Mouse (Mus musculus): ENCODE measurements around the gene Rdh16f2. TPM values are rescaled to one million over a fixed set of nuclear protein-coding genes. Genes with fewer than 3 reads are reported as not detected.
"Not testable (repeated sequence)": the region's sequence is repeated elsewhere in the genome, so short reads cannot be mapped to it uniquely, and the experiment has no call there.

Rdh16f2 gene
- polyA plus RNA-seq, 1 experiment from 2014 or later = 0.19 TPM

DNA sequence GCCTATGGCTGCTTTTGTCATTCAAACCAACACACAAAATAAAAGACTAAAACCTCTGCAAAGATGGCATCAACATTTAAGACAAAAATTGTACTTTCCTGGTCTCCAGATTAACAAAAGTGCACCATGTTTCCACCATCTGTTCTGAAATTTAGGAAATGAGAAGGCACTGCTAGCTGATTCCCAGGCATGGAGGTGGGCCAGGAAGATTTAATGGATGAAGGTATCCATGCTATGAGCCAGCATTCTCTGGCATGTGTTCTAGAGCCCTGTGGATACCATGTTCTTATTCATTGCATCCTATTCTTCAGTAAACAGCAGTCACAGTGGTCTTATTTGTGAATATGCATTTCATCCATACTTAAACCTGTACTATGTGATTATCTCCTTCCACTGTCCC lies 9.9 kb upstream of the Rdh16f2 start:
- H3K27me3 ChIP-seq (replicated peaks) = no peaks in the 10 kb centered on the region
- no peaks in the 10 kb centered on the region for H3K36me3 ChIP-seq
- H3K4me1 ChIP-seq (replicated peaks) = no peaks in the 10 kb centered on the region
- no peak for ATAC-seq
- no peak overlapping the region for H3K27ac ChIP-seq
- H3K4me3 ChIP-seq (replicated peaks) = no peak overlapping the region
- H3K9me3 ChIP-seq = no peaks in the 10 kb centered on the region
- no peak overlapping the region for H3K4me2 ChIP-seq (replicated peaks)
- H3K9ac ChIP-seq = no peak overlapping the region

DNA sequence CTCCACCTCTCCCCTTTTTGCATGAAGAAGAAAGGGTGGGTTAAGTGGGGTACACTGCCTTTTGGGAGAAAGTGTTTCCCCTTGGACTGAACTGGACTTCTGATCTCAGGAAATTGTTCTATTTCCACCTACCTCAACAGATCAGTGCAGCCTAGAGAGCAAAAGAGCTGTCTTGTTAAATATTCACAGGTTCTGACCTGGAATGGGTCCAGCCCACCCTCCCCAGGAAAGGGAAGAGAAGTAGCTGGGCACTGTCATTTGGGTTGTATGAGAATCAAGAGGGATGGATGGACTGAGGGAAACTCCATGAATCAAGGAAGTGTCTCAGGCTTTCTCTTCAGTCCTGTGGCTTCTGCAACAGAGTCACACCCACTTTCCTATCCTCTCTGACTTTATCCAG lies 1.3 kb upstream of the Rdh16f2 start:
- ATAC-seq = no peak
- Histone ChIP-seq H3K27ac (no peak overlapping the region), H3K27me3 (replicated peaks) (no peaks in the 10 kb centered on the region), H3K9ac (no peak overlapping the region), H3K4me1 (replicated peaks) (no peaks in the 10 kb centered on the region), H3K36me3 (no peaks in the 10 kb centered on the region), H3K4me2 (replicated peaks) (no peak overlapping the region), H3K4me3 (replicated peaks) (no peak overlapping the region), H3K9me3 (no peaks in the 10 kb centered on the region)

DNA sequence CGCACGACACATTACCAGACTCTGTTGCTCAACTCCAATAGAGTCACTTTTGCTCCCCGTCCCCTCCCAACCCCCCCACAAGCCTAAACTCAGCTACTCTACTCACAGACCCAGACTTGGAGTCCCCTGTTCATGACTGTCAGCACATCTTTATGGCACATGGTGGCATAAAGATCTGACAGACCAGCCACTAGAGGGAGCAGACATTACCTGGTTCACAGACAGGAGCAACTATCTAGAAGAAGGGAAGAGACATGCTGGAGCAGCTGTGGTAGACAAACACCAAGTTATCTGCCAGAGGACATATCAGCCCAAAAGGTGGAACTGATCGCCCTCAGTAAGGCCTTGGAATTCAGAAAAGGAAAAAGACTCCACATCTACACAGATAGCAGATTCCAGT lies 6.2 kb downstream of the Rdh16f2 start:
- H3K9me3 ChIP-seq = no peaks in the 10 kb centered on the region
- no peaks in the 10 kb centered on the region for H3K4me1 ChIP-seq (replicated peaks)
- no peak overlapping the region for H3K27ac ChIP-seq
- no peaks in the 10 kb centered on the region for H3K27me3 ChIP-seq (replicated peaks)
- whole genome bisulfite sequencing = 72% methylated on average over 4 of the region's 4 CpGs
- no peak overlapping the region for H3K9ac ChIP-seq
- no peaks in the 10 kb centered on the region for H3K36me3 ChIP-seq
- H3K4me3 ChIP-seq (replicated peaks) = no peak overlapping the region
- H3K4me2 ChIP-seq (replicated peaks) = no peak overlapping the region
- ATAC-seq = no peak

DNA sequence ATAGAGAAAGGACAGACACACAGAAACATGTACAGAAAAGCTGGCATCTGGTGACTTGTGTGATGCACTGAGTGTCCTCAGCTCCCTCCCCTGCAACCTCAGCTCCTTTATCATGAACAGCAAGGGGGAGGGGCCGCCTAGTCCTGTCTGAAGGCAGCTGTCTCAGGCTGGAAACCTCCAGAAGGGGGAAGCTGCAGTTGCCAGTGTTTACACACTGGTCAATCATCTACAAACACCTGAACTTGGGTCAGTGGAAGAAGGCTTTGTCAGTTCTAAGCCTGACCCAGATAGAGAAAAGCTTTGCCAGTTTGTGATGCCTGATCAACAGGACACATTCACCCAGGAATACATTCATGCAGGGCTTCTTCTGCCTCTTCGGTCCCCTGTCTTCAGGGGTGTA lies 11.4 kb downstream of the Rdh16f2 start:
- 29% methylated on average over 2 of the region's 2 CpGs for WGBS
- no peaks in the 10 kb centered on the region for H3K27me3 ChIP-seq (replicated peaks)
- peaks cover 10% of the 10 kb centered on the region; the same call in 1 of the 2 replicates for H3K4me1 ChIP-seq (replicated peaks)
- H3K27ac ChIP-seq = peak overlapping the region; percentile 72
- H3K9me3 ChIP-seq = no peaks in the 10 kb centered on the region
- ATAC-seq = peak; percentile 90
- peak overlapping the region; percentile 45 for H3K4me2 ChIP-seq (replicated peaks)
- no peaks in the 10 kb centered on the region for H3K36me3 ChIP-seq
- no peak overlapping the region for H3K9ac ChIP-seq
- no peak overlapping the region for H3K4me3 ChIP-seq (replicated peaks)

DNA sequence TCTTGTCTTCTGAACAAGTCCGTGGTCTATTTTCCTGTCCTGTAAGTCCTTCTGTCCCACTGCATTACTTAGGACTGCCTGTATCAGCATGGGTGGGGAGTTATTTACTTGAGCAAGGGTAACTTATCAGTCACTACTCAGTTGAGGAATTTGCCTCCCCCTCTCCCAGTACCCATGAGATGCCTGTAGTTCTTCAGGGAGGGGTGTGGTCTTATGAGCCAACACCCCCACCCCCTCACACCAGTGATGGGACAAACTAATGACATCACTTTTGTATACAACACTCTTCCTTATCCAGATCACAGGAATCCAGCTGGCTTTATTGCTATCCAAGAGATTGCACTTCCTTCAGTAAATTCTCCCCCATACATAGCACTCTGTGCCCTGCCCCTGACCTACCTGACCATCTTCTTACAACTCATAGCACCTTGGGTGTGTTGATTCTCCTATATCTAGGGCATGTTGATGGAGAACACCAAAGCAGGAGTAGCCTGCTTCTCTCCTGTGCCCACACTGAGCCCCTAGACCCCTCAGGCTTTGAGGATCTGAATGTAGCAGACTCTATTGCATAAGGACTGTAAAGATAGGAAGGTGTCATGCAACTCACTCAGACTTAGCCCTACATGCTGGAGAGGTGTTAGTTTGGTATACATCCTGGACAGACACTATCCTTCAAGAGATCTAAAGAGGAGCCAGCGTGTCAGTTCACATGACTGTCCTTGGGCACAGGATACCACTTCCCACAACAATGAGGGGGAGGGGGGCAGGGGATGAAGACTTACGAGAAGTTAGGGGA lies 12.2 kb downstream of the Rdh16f2 start:
- Histone ChIP-seq H3K36me3 (no peaks in the 10 kb centered on the region), H3K27ac (peak overlapping the region; percentile 72), H3K9me3 (no peaks in the 10 kb centered on the region), H3K4me3 (replicated peaks) (no peak overlapping the region), H3K9ac (no peak overlapping the region), H3K4me1 (replicated peaks) (peaks cover 10% of the 10 kb centered on the region; the same call in 1 of the 2 replicates), H3K27me3 (replicated peaks) (no peaks in the 10 kb centered on the region), H3K4me2 (replicated peaks) (peak overlapping the region; percentile 45)
- ATAC-seq = peak; percentile 86
- WGBS = 48% methylated on average over 3 of the region's 3 CpGs

DNA sequence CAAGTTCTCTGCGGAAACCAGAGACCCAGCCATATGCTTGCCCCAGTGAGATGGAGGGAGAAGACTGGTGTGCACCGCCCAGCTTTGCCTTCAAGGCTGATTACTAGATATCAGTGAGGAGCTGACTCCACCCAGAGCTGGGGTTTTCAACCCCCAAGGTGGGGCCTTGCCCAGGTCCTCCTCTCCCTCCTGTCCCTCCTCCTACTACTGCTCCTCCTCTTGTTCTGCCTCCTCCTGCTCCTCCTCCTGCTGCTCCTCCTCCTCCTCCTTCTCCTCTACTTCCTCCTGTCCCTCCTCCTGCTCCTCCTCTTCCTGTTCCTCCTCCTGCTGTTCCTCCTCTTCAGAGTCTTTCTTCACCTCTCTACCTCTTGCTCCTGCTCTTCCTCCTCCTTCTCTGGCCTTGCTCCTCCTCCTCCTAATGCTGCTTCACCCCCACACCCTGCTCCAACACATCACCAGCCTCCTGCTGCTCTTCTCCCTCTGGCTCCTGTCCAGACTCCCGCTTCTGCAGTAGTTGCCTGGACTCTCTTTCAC lies 12.9 kb downstream of the Rdh16f2 start:
- Histone ChIP-seq H3K9me3 (no peaks in the 10 kb centered on the region), H3K27ac (peak overlapping the region; percentile 72), H3K4me3 (replicated peaks) (no peak overlapping the region), H3K36me3 (no peaks in the 10 kb centered on the region), H3K27me3 (replicated peaks) (no peaks in the 10 kb centered on the region), H3K9ac (no peak overlapping the region), H3K4me2 (replicated peaks) (peak overlapping the region; percentile 45), H3K4me1 (replicated peaks) (peaks cover 10% of the 10 kb centered on the region; the same call in 1 of the 2 replicates)
- WGBS = 59% methylated on average over 3 of the region's 3 CpGs
- ATAC-seq = peak; percentile 85

DNA sequence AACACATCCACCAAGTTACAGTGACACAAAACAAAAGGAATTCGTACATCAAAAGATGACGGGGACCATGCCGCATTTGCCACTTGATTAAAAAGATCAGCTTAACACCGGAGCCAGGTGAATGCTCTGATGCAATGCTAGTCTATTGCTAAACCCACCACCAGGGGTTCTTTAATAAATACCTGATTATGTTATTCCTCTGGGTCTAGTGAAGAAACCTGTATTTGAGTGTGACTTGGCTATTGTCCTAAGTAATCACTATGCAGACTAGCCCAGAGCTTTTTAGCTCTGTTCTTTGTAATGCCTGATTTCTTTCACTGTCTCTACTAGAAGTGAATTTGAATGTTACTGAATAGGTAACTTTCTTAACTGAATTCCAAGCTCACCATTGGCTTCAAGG lies 14.8 kb downstream of the Rdh16f2 start:
- H3K9ac ChIP-seq = no peak overlapping the region
- no peak overlapping the region for H3K27ac ChIP-seq
- no peak overlapping the region for H3K4me3 ChIP-seq (replicated peaks)
- no peaks in the 10 kb centered on the region for H3K27me3 ChIP-seq (replicated peaks)
- WGBS = 92% methylated on average over 4 of the region's 4 CpGs
- H3K4me2 ChIP-seq (replicated peaks) = no peak overlapping the region
- peaks cover 10% of the 10 kb centered on the region; the same call in 1 of the 2 replicates for H3K4me1 ChIP-seq (replicated peaks)
- no peaks in the 10 kb centered on the region for H3K9me3 ChIP-seq
- ATAC-seq = no peak
- no peaks in the 10 kb centered on the region for H3K36me3 ChIP-seq

DNA sequence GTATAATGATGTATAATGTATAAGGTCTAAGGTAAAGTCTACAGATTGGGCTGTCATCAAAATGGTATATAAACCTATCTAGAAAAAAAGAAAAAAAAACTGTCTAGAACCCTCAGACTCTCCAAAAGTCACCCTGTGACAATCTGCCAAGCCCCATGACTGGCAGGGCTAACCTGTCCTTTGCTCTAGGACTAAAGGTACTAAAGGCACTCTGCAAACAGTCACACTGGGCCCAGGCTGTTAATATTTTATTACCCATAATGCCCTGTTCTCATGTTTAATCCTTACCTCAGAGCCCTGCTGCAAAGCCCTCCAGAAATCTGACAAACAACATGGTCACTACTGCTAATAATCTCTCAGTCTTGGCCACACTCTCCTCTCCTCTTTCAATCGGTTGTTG lies 20.3 kb downstream of the Rdh16f2 start:
- Histone ChIP-seq H3K27me3 (replicated peaks) (no peaks in the 10 kb centered on the region), H3K4me1 (replicated peaks) (no peaks in the 10 kb centered on the region), H3K36me3 (no peaks in the 10 kb centered on the region), H3K27ac (no peak overlapping the region), H3K9me3 (no peaks in the 10 kb centered on the region), H3K4me3 (replicated peaks) (no peak overlapping the region), H3K9ac (no peak overlapping the region), H3K4me2 (replicated peaks) (no peak overlapping the region)
- ATAC-seq = no peak
- WGBS = 68% methylated on average over 1 of the region's 1 CpGs

DNA sequence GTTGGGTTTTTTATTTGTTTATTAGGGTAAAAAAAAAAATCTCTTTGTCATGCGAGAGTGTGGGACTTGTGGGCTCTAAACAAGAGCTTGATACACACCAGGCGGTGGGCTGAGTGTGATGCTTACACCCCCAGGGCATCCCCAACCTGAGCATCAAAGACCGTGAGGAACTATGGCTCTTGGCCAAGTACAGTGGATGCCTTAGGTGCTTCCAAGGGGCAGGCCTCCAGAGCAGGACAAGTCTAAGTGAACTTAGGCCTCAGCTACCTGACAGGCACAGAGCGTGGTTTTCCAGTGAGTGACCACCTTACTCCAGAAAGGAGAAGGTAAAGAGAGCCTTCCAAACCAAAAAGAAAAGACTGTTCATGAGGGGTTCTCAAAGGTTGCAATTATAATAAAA lies 20.7 kb downstream of the Rdh16f2 start:
- Histone ChIP-seq H3K4me2 (replicated peaks) (no peak overlapping the region), H3K9me3 (no peaks in the 10 kb centered on the region), H3K27me3 (replicated peaks) (no peaks in the 10 kb centered on the region), H3K36me3 (no peaks in the 10 kb centered on the region), H3K4me3 (replicated peaks) (no peak overlapping the region), H3K27ac (no peak overlapping the region), H3K9ac (no peak overlapping the region), H3K4me1 (replicated peaks) (no peaks in the 10 kb centered on the region)
- 76% methylated on average over 4 of the region's 4 CpGs for WGBS
- ATAC-seq = no peak

DNA sequence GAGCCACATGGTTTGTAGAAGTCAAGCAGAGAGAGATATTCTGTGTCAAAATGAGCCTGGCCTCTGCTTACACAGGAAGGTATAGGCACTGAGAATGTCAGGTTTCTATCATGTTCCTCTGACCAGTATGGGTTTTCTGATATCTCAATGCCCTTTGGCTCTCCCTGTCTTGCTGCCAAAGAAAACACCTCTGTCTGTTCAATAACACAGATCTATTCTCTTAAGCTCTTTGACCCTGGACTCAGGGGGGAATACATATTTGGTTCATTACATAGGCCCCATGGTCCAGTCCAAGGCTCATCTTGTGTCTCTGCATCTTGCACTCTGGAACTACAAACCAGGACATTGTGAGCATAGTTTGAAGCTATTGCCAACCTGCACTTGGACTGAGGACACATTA lies 22.3 kb downstream of the Rdh16f2 start, which contains the start of gene Rdh7:
Gene Rdh7 (minus strand): TSS at position 213 of the 400 bp plus-strand sequence.
- Histone ChIP-seq H3K27ac (no peak within 1 kb of the TSS), H3K4me3 (replicated peaks) (no peak within 1 kb of the TSS), H3K9ac (no peak within 1 kb of the TSS), H3K4me2 (replicated peaks) (no peak within 1 kb of the TSS), H3K36me3 (no peaks in the 10 kb centered on the region), H3K4me1 (replicated peaks) (no peaks in the 10 kb centered on the region), H3K9me3 (no peaks in the 10 kb centered on the region), H3K27me3 (replicated peaks) (no peaks in the 10 kb centered on the region)
- ATAC-seq = no peak

DNA sequence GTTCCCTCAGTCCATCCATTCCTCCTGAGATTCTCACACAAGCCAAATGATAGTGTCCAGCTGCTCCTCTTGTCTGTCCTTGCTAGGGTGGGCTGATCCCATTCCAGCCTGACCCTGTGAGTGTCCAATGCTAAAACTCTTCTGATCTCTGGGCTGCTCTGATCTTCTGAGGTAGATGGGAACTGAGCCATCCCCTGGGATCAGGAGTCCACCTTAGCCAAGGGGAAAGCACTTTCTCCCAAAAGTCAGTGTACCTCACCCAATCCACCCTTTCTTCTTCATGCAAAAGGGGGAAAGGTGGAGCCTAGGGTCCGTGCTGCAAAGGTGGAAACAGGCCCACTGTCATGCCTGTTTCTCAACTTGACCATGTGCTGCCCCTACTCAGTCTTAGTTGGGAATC lies 25.2 kb downstream of the Rdh16f2 start:
- Histone ChIP-seq H3K9ac (no peak overlapping the region), H3K36me3 (no peaks in the 10 kb centered on the region), H3K27me3 (replicated peaks) (no peaks in the 10 kb centered on the region), H3K27ac (no peak overlapping the region), H3K4me2 (replicated peaks) (no peak overlapping the region), H3K4me1 (replicated peaks) (0 out of 2 replicates have a peak, but pooled peaks cover 5% of the 10 kb centered on the region), H3K9me3 (no peaks in the 10 kb centered on the region), H3K4me3 (replicated peaks) (no peak overlapping the region)
- no peak for ATAC-seq
- 90% methylated on average over 1 of the region's 1 CpGs for WGBS

DNA sequence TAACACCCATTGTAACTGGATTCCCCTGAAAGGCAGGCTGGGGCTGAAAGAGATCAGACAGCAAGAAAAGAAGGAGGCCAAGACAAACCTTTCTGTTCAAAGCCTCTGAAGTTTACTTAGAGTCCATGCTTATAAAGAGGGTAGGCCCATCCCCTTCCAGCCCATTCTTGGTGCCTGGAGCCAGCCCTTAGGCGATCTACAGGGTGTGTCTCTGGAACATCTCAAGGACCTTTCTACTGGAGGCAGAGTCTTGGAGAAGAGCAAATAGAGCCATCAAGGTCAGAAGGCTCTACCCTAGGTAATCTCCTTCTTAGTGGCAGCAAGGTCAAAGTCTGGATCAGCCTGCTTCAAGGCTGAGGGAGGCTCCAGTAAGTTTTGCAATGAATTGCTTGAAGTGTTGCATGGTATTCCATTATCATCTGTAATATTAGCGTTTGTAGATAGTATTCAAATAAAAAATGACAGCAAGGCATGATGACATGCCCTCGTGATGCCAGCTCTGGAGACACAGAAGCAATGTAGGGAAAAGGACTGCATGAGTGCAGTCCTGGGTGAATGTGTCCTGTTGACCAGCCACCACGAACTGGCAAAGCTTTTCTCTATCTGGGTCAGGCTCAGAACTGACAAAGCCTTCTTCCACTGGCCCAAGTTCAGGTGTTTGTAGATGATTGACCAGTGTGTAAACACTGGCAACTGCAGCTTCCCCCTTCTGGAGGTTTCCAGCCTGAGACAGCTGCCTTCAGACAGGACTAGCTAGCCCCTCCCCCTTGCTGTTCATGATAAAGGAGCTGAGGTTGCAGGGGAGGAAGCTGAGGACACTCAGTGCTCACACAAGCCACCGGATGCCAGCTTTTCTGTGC lies 27.1 kb downstream of the Rdh16f2 start:
- not testable (repeated sequence) for H3K4me3 ChIP-seq (replicated peaks); H3K36me3 ChIP-seq; H3K9me3 ChIP-seq; H3K27me3 ChIP-seq (replicated peaks); H3K9ac ChIP-seq; H3K4me1 ChIP-seq (replicated peaks)
- peak; percentile 96 for ATAC-seq
- peak overlapping the region; percentile 36 for H3K4me2 ChIP-seq (replicated peaks)
- H3K27ac ChIP-seq = peak overlapping the region; percentile 87
- WGBS = 42% methylated on average over 5 of the region's 5 CpGs
